Mouse (Mus musculus): ENCODE results near the gene Adora1.

DNA sequence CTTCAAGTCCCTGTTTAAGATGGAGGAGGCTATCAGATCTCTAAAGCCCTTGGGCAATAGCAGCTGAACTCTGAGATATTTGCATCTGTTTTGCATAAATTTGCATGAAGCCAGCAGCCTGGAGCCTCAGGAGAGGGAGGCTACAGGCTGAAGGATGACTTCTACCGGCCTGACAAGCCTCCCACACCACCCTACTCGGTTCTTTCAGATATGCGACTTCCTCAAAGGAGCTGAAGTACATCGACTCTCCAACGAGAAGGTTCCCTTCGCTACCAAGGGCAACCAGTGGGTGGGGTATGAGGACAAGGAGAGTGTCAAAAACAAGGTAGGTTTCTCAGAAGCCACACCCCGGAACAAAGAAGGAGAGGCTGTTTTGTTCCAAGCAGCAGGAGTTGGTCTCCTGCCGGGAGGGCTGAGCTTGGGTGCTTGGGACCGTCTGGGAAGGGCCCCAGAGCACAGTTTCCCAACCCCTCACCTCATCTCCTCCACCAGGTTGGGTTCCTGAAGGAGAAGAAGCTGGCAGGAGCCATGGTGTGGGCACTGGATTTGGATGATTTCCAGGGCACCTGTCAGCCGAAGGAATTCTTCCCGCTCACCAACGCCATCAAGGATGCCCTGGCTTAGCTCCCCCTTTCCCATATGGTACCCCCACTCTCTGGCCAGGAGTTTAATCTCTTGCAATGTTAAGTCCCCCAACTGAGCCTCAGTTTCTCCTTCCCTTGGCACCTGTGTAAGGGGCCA, 46.1 kb downstream of the Adora1 start:
- TF ChIP-seq POLR2A (IDR thresholded peaks at IDR 0.05; ENCODE audit: borderline replicate concordance, low read depth, low read length) (no peak), CTCF (IDR thresholded peaks at IDR 0.05; ENCODE audit: low read depth, low read length) (no peak)

All from bone marrow macrophage, adult 2 months (primary cell).